9 mouse cellular contexts compared by ENCODE assay signal in the genomic region with DNA sequence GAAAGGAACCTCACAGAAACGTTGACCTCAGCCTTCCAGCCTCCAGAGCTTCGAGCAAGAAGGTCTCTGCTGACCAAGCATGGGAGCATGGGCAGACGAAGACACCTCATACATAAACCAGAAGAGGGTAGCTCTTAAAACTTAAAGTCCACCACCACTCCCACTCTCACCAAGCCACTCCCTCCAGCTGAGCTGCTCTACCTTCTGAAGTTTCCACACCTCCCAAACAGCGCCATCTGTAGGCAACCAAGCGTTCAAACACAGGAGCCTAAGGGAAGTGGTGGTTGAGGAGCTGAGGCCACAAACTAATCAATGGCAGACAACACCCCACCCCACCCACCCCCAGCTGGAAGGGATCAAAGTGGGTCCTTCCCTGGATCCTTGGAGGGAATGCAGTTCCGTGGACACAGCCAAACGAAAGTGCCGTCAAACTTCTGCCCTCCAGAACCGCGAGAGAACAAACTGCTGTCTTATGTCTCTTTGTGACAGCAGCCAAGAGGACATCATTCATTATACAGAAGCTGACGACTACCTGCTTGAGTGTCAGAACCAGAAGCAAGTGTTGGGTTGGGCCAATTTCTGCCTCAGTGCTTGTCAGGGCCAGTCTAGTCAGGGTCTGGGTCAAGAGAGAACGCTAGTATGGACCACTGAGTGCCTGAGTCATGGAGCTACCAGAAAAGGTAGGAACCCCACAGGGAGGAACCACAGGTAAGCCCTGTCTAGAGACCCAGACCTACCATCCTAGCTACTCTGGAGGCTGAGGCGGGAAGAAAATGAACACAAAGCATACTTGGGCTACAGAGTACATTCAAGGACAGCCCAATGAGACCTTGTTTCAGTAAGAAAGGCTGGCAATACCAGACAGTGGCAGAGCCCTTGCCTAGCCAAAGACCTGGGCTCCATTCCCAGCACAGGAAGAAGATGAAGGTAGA. TPM values are rescaled to one million over a fixed set of nuclear protein-coding genes. Genes with fewer than 3 reads are reported as not detected.
DNase-seq lines count a peak whose midpoint lies in the region; ATAC-seq lines count a peak whose summit lies in the region.
"Had no signal": no experiment of that assay in that cellular context is flagged by ENCODE, and none has a peak within 500 bp of the region (broad histone marks: within the 10 kb centered on the region; RNA-seq: fewer than 3 reads in every experiment).

No protein-coding gene starts in this region.

- no peaks in the 10 kb centered on the region for H3K79me2 ChIP-seq in macrophage (ENCODE audit: inconsistent target)

- DNase-seq in heart, adult 11 months = peak; percentile 94
- no peak for DNase-seq in heart, adult 8-10 months (ENCODE audit: low spot score)
- DNase-seq in CD8-positive naive resting alpha-beta T cell, adult 2 months (ENCODE audit: low read depth in 2 of 2, low spot score in 2 of 2) = peak; percentile 17 to 43
- peak; percentile 38 for DNase-seq in c-Kit-positive CD71-positive TER-119-positive erythroid progenitor cells, embryonic 14.5 days (ENCODE audit: low spot score)
- DNase-seq in urinary bladder, postnatal 14 days (ENCODE audit: low spot score) = no peak
- no peak for DNase-seq in left cerebral cortex, postnatal 25 days (ENCODE audit: low spot score in 2 of 2)

- peaks cover 18% of the 10 kb centered on the region; the same call in 1 of the 2 replicates for H3K4me1 ChIP-seq in intestine, embryonic 15.5 days (replicated peaks)

- H3K4me3 ChIP-seq in intestine, embryonic 15.5 days (replicated peaks) = no peak overlapping the region
- no peak overlapping the region for H3K4me3 ChIP-seq in macrophage (ENCODE audit: inconsistent target)
- H3K4me3 ChIP-seq: myocyte had no signal

- no peak for ATAC-seq in intestine, embryonic 15.5 days

- no peak overlapping the region for H3K9ac ChIP-seq in intestine, embryonic 15.5 days

- H3K9me3 ChIP-seq in intestine, embryonic 15.5 days = no peaks in the 10 kb centered on the region

- no peaks in the 10 kb centered on the region for H3K36me3 ChIP-seq in intestine, embryonic 15.5 days
- H3K36me3 ChIP-seq in macrophage (ENCODE audit: inconsistent target) = no peaks in the 10 kb centered on the region

- no peaks in the 10 kb centered on the region for H3K27me3 ChIP-seq in intestine, embryonic 15.5 days (replicated peaks)

- H3K4me2 ChIP-seq in intestine, embryonic 15.5 days (replicated peaks) = no peak overlapping the region

- peak overlapping the region; percentile 73 for H3K27ac ChIP-seq in intestine, embryonic 15.5 days
- peak overlapping the region; percentile 99 for H3K27ac ChIP-seq in macrophage

- intact Hi-C loops in left cerebral cortex, postnatal 25 days (cut with DNase I) = no loop called here

- 66% methylated on average over 13 of the region's 13 CpGs for WGBS in intestine, embryonic 15.5 days
- WGBS in macrophage (ENCODE audit: missing documents) = 91% methylated on average over 13 of the region's 13 CpGs

RNA-seq across cellular contexts. Expression of gene Tomm20, which starts 59.8 kb away (rescaled TPM):
- 100 to 1,000 TPM in 1 of 4 experiments, 10 to 100 TPM in 3; 82.0 to 104 (median 91.0) TPM for total RNA-seq in heart, adult 8-10 months (2022)
- polyA plus RNA-seq in intestine, embryonic 15.5 days (2015; fragmentation: Nextera tagmentation; extraction: Ambion mirVana) = 295 and 300 TPM in 2 replicates
- 10 to 100 TPM in 25 of 26 experiments, 1 to 10 TPM in 1; 9.7 to 33.1 (median 19.9) TPM for total RNA-seq in macrophage (2018; cell fraction: chromatin; rRNA removed)
- total RNA-seq in macrophage (2018; cell fraction: cytosol; rRNA removed) = 100 to 1,000 TPM in 7 of 26 experiments, 10 to 100 TPM in 19; 61.8 to 120 (median 90.0) TPM
- 10 to 100 TPM in 25 of 26 experiments, 1 to 10 TPM in 1; 9.4 to 40.6 (median 20.4) TPM for total RNA-seq in macrophage (2018; cell fraction: nucleus; rRNA removed)
- polyA plus RNA-seq in macrophage (2018) = 73.9 to 174 TPM (median 109 TPM) in 3 replicates
- 100 to 1,000 TPM; 174 to 189 TPM for total RNA-seq in left cerebral cortex, postnatal 25 days (2021)

Comparison
In these comparisons a context has a peak if more than half of its experiments do, and no peak if none do; other contexts are left out.
1. DNase-seq: peak in heart, adult 11 months (single experiment), CD8-positive naive resting alpha-beta T cell, adult 2 months (2 of 2) and c-Kit-positive CD71-positive TER-119-positive erythroid progenitor cells, embryonic 14.5 days (single experiment); none in heart, adult 8-10 months (single experiment), urinary bladder, postnatal 14 days (single experiment) and left cerebral cortex, postnatal 25 days (0 of 2).